Mouse (Mus musculus) midbrain, embryonic 11.5 days (tissue): ENCODE measurements around the gene Tcf19. TPM values are rescaled to one million over a fixed set of nuclear protein-coding genes. Genes with fewer than 3 reads are reported as not detected.

Source experiments
- ATAC-seq: fragments of 200-750 bp; cut with Nextera tagmentation; 2 replicates; pipeline ENCODE4 v1.8.0; 2017; ENCODE audit warnings: moderate TSS enrichment, moderate library complexity; ENCODE audit not compliant: low FRiP score
- DNase-seq: peaks from one replicate; pipeline ENCODE4 v3.0.0; 2015; ENCODE audit warnings: low spot score; ENCODE audit errors: missing footprints
- H3K27ac ChIP-seq: fragments of 300-500 bp; sonication (generic); 2 replicates; pipeline ENCODE4 v1.5.1; 2014; ENCODE audit warnings: low read depth, low read length
- H3K27me3 ChIP-seq: fragments of 300-500 bp; sonication (generic); 2 replicates; pipeline ENCODE4 v1.6.1; 2014; ENCODE audit warnings: mild to moderate bottlenecking, low read length, moderate library complexity, mixed read lengths; ENCODE audit not compliant: control insufficient read depth, insufficient read depth
- H3K36me3 ChIP-seq: fragments of 300-500 bp; sonication (generic); 2 replicates; pipeline ENCODE4 v1.6.1; 2014; ENCODE audit warnings: mild to moderate bottlenecking, low read length, moderate library complexity, mixed read lengths; ENCODE audit not compliant: control insufficient read depth, insufficient read depth
- H3K4me1 ChIP-seq: fragments of 300-500 bp; sonication (generic); 2 replicates; pipeline ENCODE4 v1.6.1; 2014; ENCODE audit warnings: low read length; ENCODE audit not compliant: control insufficient read depth, insufficient read depth
- H3K4me2 ChIP-seq: fragments of 300-500 bp; sonication (generic); 2 replicates; pipeline ENCODE4 v1.6.1; 2014; ENCODE audit warnings: mild to moderate bottlenecking, moderate library complexity
- H3K4me3 ChIP-seq: fragments of 300-500 bp; sonication (generic); 2 replicates; pipeline ENCODE4 v1.5.1; 2014; ENCODE audit warnings: low read depth, low read length
- H3K9ac ChIP-seq: fragments of 300-500 bp; sonication (generic); 2 replicates; pipeline ENCODE4 v1.6.1; 2014; ENCODE audit warnings: low read length
- H3K9me3 ChIP-seq: fragments of 300-500 bp; sonication (generic); 2 replicates; pipeline ENCODE4 v1.6.1; 2016; ENCODE audit warnings: low read length; ENCODE audit not compliant: control insufficient read depth
- WGBS: fragments of 180-500 bp; shearing (Covaris S2); extraction: QIAGEN DNeasy Blood & Tissue Kit; methylation state at CpG from one replicate; pipeline ENCODE4 v1.1.7; 2014; 5-methylcytosine and 5-hydroxymethylcytosine counted together
- polyA plus RNA-seq: library from polyadenylated mRNA; unstranded; fragments of >200 nt; fragmentation: Nextera tagmentation; extraction: Ambion mirVana; gene quantifications from 2 replicates; pipeline ENCODE4 v1.2.1, GENCODE M21; 2014

Tcf19 gene
- polyA plus RNA-seq, 1 experiment from 2014 or later: 57.7 TPM

DNA sequence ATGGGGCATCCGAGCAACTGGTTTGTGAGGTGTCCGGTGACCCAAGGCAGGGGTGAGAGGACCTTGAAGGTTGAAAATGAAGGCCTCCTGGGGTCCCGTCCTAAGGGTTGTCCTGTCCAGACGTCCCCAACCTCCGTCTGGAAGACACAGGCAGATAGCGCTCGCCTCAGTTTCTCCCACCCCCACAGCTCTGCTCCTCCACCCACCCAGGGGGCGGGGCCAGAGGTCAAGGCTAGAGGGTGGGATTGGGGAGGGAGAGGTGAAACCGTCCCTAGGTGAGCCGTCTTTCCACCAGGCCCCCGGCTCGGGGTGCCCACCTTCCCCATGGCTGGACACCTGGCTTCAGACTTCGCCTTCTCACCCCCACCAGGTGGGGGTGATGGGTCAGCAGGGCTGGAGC is 10.8 kb downstream of the Tcf19 start, which contains the start of gene Pou5f1:
Gene Pou5f1 (plus strand): TSS at position 243 of the 400 bp plus-strand sequence.
- ATAC-seq (no peak), DNase-seq (peak; percentile 69)
- Histone ChIP-seq H3K4me3 (no peak within 1 kb of the TSS), H3K27me3 (peaks cover 28% of the 10 kb centered on the region), H3K9me3 (no peaks in the 10 kb centered on the region), H3K27ac (no peak within 1 kb of the TSS), H3K4me1 (0 out of 2 replicates have a peak, but pooled peaks cover 4% of the 10 kb centered on the region), H3K9ac (no peak within 1 kb of the TSS), H3K36me3 (no peaks in the 10 kb centered on the region), H3K4me2 (no peak within 1 kb of the TSS)
- WGBS: 25% methylated on average over 12 of the region's 13 CpGs

DNA sequence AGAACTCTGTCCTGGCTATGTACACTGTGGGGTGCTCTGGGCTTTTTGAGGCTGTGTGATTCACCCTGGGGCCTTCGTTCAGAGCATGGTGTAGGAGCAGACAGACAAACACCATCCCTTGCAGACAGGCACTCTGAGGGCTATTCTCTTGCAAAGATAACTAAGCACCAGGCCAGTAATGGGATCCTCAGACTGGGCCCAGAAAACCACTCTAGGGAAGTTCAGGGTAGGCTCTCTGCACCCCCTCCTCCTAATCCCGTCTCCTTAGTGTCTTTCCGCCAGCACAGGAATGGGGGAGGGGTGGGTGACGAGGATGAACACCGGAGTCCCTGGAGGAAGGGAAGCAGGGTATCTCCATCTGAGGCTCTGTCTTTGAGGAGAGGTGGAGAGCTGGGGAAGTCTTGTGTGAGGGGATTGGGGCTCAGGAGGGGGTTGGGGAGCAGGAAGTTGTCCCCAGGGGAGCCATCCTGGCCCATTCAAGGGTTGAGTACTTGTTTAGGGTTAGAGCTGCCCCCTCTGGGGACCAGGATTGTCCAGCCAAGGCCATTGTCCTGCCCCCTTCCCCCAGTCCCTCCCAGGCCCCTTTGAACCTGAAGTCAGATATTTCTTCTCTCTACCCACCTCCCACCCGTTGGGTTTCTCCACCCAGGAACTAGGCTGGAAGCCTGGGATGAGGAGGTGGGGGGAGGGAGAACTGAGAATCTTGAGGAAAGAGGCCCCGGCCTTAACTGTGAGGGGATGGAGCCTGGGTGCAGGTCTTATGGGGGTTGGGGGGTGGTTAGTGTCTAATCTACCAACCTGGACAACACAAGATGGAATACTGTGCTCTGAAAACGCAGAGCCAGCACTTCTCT is 11.8 kb downstream of the Tcf19 start:
- no peak overlapping the region for H3K27ac ChIP-seq
- WGBS: 5% methylated on average over 8 of the region's 8 CpGs

DNA sequence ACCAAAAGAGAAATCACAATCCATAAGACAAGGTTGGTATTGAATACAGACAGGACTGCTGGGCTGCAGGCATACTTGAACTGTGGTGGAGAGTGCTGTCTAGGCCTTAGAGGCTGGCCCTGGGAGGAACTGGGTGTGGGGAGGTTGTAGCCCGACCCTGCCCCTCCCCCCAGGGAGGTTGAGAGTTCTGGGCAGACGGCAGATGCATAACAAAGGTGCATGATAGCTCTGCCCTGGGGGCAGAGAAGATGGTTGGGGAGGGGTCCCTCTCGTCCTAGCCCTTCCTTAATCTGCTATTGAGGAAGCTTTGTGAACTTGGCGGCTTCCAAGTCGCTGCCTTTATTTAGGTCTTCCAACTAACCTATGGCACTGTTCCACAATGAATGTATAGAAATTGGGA is 12.8 kb downstream of the Tcf19 start:
- no peak overlapping the region for H3K27ac ChIP-seq
- ATAC-seq (no peak), DNase-seq (no peak)
- no peak overlapping the region for H3K4me2 ChIP-seq
- H3K9ac ChIP-seq: no peak overlapping the region
- H3K4me3 ChIP-seq: no peak overlapping the region
- 18% methylated on average over 5 of the region's 5 CpGs for WGBS
- no peaks in the 10 kb centered on the region for H3K36me3 ChIP-seq
- H3K27me3 ChIP-seq: peaks cover 28% of the 10 kb centered on the region
- 0 out of 2 replicates have a peak, but pooled peaks cover 4% of the 10 kb centered on the region for H3K4me1 ChIP-seq
- no peaks in the 10 kb centered on the region for H3K9me3 ChIP-seq

More for the DNA sequence above, 11.8 kb downstream of the Tcf19 start:
- no peaks in the 10 kb centered on the region for H3K9me3 ChIP-seq
- peak; percentile 74 for DNase-seq
- H3K4me1 ChIP-seq: 0 out of 2 replicates have a peak, but pooled peaks cover 4% of the 10 kb centered on the region
- no peak for ATAC-seq
- H3K4me3 ChIP-seq: no peak overlapping the region
- no peak overlapping the region for H3K9ac ChIP-seq
- no peak overlapping the region for H3K4me2 ChIP-seq
- peaks cover 28% of the 10 kb centered on the region for H3K27me3 ChIP-seq
- no peaks in the 10 kb centered on the region for H3K36me3 ChIP-seq

- 37% methylated on average over 5 of the region's 5 CpGs for WGBS
- no peak overlapping the region for H3K9ac ChIP-seq
- ATAC-seq: no peak
- 0 out of 2 replicates have a peak, but pooled peaks cover 4% of the 10 kb centered on the region for H3K4me1 ChIP-seq
- no peak overlapping the region for H3K27ac ChIP-seq
- DNase-seq: peak; percentile 51
- H3K9me3 ChIP-seq: no peaks in the 10 kb centered on the region
- H3K4me2 ChIP-seq: no peak overlapping the region
- peaks cover 25% of the 10 kb centered on the region for H3K27me3 ChIP-seq
- no peak overlapping the region for H3K4me3 ChIP-seq
- no peaks in the 10 kb centered on the region for H3K36me3 ChIP-seq
These were observed 13.9 kb downstream of the Tcf19 start for GRCm38 (mm10) chr17:35502762-35503161.

DNA sequence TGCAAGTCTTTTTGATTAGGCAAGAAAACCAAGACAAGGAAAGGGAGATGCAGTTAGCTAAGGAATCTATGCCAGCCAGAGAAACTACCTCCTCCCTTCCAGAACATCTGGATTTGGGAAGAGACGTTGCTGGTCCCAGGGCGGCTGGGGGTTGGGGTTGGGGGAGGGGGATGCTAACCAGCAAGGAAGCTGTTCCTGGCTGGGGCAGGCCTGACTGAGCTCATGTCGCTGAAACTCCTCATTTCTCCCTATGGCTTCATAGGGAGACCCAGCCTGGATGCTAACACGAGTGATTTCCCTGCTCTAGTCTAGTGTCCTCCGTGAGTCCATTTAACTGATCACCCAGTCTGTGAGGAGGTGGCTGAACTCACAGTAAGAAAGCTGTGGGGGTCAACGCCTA is 14.4 kb downstream of the Tcf19 start:
- DNase-seq: peak; percentile 81
- no peak overlapping the region for H3K4me2 ChIP-seq
- no peak overlapping the region for H3K9ac ChIP-seq
- H3K36me3 ChIP-seq: no peaks in the 10 kb centered on the region
- H3K9me3 ChIP-seq: no peaks in the 10 kb centered on the region
- H3K27me3 ChIP-seq: peaks cover 21% of the 10 kb centered on the region
- H3K4me3 ChIP-seq: no peak overlapping the region
- 0 out of 2 replicates have a peak, but pooled peaks cover 4% of the 10 kb centered on the region for H3K4me1 ChIP-seq
- no peak overlapping the region for H3K27ac ChIP-seq
- 3% methylated on average over 6 of the region's 6 CpGs for WGBS
- no peak for ATAC-seq

DNA sequence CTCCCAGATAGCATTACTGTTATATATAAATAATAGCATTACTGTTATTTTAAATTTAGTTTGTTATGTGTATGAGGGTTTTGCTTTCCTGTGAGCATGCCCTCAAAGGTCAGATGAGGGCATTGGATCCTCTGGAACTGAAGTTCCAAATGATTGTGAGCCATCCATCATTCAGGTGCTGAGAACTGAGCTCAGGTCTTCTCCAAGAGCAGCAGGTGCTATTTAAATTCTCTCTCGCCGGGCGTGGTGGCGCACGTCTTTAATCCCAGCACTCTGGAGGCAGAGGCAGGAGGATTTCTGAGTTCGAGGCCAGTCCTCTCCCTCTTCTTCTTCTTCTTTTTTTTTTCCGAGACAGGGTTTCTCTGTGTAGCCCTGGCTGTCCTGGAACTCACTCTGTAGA is 19.5 kb downstream of the Tcf19 start:
- Histone ChIP-seq H3K4me3 (no peak overlapping the region), H3K9ac (no peak overlapping the region), H3K27ac (no peak overlapping the region), H3K9me3 (no peaks in the 10 kb centered on the region), H3K27me3 (no peaks in the 10 kb centered on the region), H3K36me3 (no peaks in the 10 kb centered on the region), H3K4me2 (no peak overlapping the region), H3K4me1 (no peaks in the 10 kb centered on the region)
- ATAC-seq: no peak
- DNase-seq: peak; percentile 33
- WGBS: 97% methylated on average over 7 of the region's 7 CpGs

DNA sequence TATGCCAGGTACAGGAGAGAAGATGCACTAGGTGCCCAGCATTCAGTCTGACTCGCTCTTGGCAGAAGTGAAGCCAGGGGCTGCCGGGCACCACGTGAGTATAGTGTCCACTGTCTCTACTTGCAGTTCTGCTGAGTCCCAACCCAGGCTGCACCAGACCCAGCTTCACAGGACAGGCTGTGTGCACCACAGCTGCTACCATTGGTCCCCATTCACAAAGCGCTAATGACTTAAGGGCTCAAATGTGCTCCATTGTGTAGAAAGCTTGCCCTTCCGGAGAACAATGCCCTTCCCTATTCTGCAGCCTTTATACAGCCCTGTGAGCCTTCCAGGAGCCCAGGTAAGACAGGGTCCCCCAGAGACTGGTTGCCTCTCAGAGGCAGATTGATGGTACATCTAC is 26.3 kb downstream of the Tcf19 start:
- Histone ChIP-seq H3K27me3 (no peaks in the 10 kb centered on the region), H3K4me2 (no peak overlapping the region), H3K4me1 (no peaks in the 10 kb centered on the region), H3K4me3 (no peak overlapping the region), H3K27ac (no peak overlapping the region), H3K9me3 (no peaks in the 10 kb centered on the region), H3K9ac (no peak overlapping the region), H3K36me3 (no peaks in the 10 kb centered on the region)
- DNase-seq (no peak), ATAC-seq (no peak)
- 54% methylated on average over 5 of the region's 5 CpGs for WGBS

- H3K27me3 ChIP-seq: no peaks in the 10 kb centered on the region
- WGBS: 88% methylated on average over 2 of the region's 2 CpGs
- no peak overlapping the region for H3K4me3 ChIP-seq
- H3K4me2 ChIP-seq: no peak overlapping the region
- DNase-seq: peak; percentile 82
- H3K27ac ChIP-seq: no peak overlapping the region
- no peaks in the 10 kb centered on the region for H3K4me1 ChIP-seq
- H3K9ac ChIP-seq: no peak overlapping the region
- no peaks in the 10 kb centered on the region for H3K9me3 ChIP-seq
- no peak for ATAC-seq
- no peaks in the 10 kb centered on the region for H3K36me3 ChIP-seq
These were observed 28.6 kb downstream of the Tcf19 start for GRCm38 (mm10) chr17:35488041-35488440.

DNA sequence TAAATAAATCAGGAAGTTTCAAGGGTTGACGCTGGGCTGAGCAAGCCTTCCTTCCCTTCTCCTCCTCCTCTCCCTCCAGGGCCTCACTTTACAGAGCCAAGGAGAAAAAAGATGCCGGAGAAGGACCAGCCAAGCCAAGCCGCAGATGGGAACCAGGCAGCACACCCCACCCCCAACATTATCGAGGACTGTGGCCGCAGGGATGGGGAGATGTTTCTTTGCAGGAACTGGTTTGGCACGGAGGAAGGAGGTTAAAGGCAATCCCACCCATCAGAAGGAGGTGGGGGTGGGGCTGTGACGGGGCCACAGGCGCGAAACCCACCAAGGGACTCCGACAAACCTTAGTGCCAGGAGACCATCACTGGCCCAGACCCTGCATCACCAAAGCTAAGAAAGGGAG is 29.9 kb downstream of the Tcf19 start:
- 67% methylated on average over 10 of the region's 10 CpGs for WGBS
- Histone ChIP-seq H3K36me3 (no peaks in the 10 kb centered on the region), H3K27me3 (no peaks in the 10 kb centered on the region), H3K4me3 (no peak overlapping the region), H3K9ac (no peak overlapping the region), H3K4me1 (no peaks in the 10 kb centered on the region), H3K27ac (no peak overlapping the region), H3K4me2 (no peak overlapping the region), H3K9me3 (no peaks in the 10 kb centered on the region)
- DNase-seq: peak; percentile 73
- no peak for ATAC-seq
